Mouse (Mus musculus): ENCODE measurements at regions not wholly inside any gene's neighbourhood (a gene's known extent, or its start where the extent isn't known, plus 50 kb on each side); places are given as distances from the start of the nearest gene placed in this dataset.
"Not testable (repeated sequence)": the region's sequence is repeated elsewhere in the genome, so short reads cannot be mapped to it uniquely, and the experiment has no call there.

GRCm38 (mm10) chrX:103129347-103129746 is 57.1 kb downstream of the Nap1l2 start:
- ATAC-seq (ENCODE audit: extremely low read depth, insufficient number of reproducible peaks, low FRiP score, low TSS enrichment); H3K27ac ChIP-seq (replicated peaks); H3K9ac ChIP-seq; H3K27me3 ChIP-seq (replicated peaks); H3K9me3 ChIP-seq; H3K4me1 ChIP-seq; H3K36me3 ChIP-seq: not testable (repeated sequence)
- whole genome bisulfite sequencing: 59% methylated on average over 21 of the region's 21 CpGs
- peak overlapping the region; percentile 22 for H3K4me2 ChIP-seq
- H3K4me3 ChIP-seq: 0 out of 2 replicates have a peak overlapping the region, but pooled peaks have one; percentile 9

DNA sequence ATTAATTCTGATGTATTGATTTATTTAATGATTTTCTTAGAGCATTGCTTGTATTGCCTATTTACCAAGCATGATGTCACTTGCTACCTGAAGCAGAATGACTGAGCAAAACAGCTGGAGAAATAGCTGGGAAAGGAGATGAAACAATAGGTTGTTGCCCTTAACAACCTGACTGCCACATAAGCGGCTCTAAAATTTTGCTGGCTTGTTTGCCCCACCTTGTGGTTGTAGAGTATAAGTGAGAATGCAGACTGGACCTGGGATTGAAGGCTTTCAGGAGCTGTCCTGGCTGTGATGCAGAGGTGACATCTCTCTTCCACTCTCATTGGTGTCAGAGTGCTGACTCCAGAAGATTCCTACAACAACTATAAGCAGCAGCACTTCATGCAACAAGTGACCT is 77.3 kb downstream of the Nap1l2 start:
- Histone ChIP-seq H3K27ac (replicated peaks) (no peak overlapping the region), H3K4me1 (no peaks in the 10 kb centered on the region), H3K36me3 (no peaks in the 10 kb centered on the region), H3K9me3 (no peaks in the 10 kb centered on the region), H3K4me2 (no peak overlapping the region), H3K9ac (no peak overlapping the region), H3K27me3 (replicated peaks) (no peaks in the 10 kb centered on the region), H3K4me3 (no peak overlapping the region)
- no peak for ATAC-seq (ENCODE audit: extremely low read depth, insufficient number of reproducible peaks, low FRiP score, low TSS enrichment)
- WGBS: 12% methylated on average over 1 of the region's 1 CpGs

GRCm38 (mm10) chrX:103067730-103068621 is 118.5 kb downstream of the Nap1l2 start:
- not testable (repeated sequence) for H3K4me2 ChIP-seq; H3K9me3 ChIP-seq; ATAC-seq (ENCODE audit: extremely low read depth, insufficient number of reproducible peaks, low FRiP score, low TSS enrichment); H3K27me3 ChIP-seq (replicated peaks); H3K36me3 ChIP-seq; H3K4me1 ChIP-seq; H3K27ac ChIP-seq (replicated peaks); H3K9ac ChIP-seq; H3K4me3 ChIP-seq
- WGBS: no CpG with 5 or more reads among the region's 50 CpGs

DNA sequence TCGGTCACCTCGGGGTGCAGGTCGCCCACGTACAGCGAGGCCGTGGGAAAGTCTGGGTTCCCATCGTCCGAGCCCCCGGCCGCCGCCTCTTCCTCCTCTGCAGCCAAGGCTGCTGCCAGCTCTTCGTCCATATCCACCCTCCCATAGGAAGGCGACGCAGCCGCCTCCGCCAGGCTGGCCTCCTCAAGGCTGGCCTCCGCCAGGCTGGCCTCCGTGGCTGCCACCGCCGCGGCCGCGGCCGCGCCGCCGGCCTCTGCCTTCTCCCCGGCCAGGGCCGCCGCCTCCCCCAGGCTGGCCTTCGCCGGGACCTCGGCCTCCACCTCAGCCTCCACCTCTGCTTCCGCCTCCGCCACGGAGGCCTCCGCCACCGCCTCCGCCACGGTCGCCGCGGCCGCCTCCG is 119.3 kb downstream of the Nap1l2 start:
- H3K36me3 ChIP-seq; H3K27ac ChIP-seq (replicated peaks); H3K27me3 ChIP-seq (replicated peaks); ATAC-seq (ENCODE audit: extremely low read depth, insufficient number of reproducible peaks, low FRiP score, low TSS enrichment); H3K4me2 ChIP-seq; H3K4me1 ChIP-seq; H3K9me3 ChIP-seq; H3K9ac ChIP-seq; H3K4me3 ChIP-seq: not testable (repeated sequence)
- no CpG with 5 or more reads among the region's 45 CpGs for WGBS

GRCm38 (mm10) chrX:103026256-103027028 is 98.3 kb downstream of the 1700018G05Rik start:
- 11% methylated on average over 20 of the region's 22 CpGs for WGBS
- ATAC-seq (ENCODE audit: extremely low read depth, insufficient number of reproducible peaks, low FRiP score, low TSS enrichment): no peak
- Histone ChIP-seq H3K4me2 (peak overlapping the region; percentile 66), H3K27me3 (replicated peaks) (peaks cover 14% of the 10 kb centered on the region), H3K9ac (peak overlapping the region; percentile 73), H3K36me3 (no peaks in the 10 kb centered on the region), H3K4me1 (no peaks in the 10 kb centered on the region), H3K4me3 (peak overlapping the region; percentile 54), H3K9me3 (no peaks in the 10 kb centered on the region), H3K27ac (replicated peaks) (peak overlapping the region; percentile 66)

DNA sequence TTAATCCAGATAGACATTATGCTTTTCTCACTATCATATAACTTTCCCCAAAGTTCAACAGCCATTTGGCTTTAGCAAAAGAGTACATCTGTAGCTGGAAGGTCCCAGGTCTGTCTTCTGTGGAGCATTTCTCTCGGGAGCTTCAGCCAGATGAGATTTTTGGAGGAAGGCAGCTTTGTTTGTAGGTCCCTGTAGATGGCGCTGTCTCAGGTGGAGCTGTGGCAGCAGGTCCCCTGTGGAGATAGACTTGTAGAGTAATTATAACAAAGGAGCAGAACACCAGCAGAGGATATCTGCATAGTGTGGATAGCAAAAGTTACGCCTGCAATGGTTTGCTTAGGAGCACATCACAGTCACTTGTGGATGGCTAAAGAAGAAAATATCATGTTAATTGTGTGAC is 97.3 kb downstream of the 1700018G05Rik start:
- not testable (repeated sequence) for H3K9me3 ChIP-seq; H3K9ac ChIP-seq; H3K4me1 ChIP-seq; ATAC-seq (ENCODE audit: extremely low read depth, insufficient number of reproducible peaks, low FRiP score, low TSS enrichment); H3K27ac ChIP-seq (replicated peaks); H3K36me3 ChIP-seq
- 16% methylated on average over 3 of the region's 3 CpGs for WGBS
- Histone ChIP-seq H3K4me2 (peak overlapping the region; percentile 66), H3K4me3 (peak overlapping the region; percentile 54), H3K27me3 (replicated peaks) (peaks cover 17% of the 10 kb centered on the region)

- no CpG with 5 or more reads among the region's 61 CpGs for WGBS
- H3K4me2 ChIP-seq; H3K9me3 ChIP-seq; H3K27ac ChIP-seq (replicated peaks); H3K36me3 ChIP-seq; H3K9ac ChIP-seq; ATAC-seq (ENCODE audit: extremely low read depth, insufficient number of reproducible peaks, low FRiP score, low TSS enrichment); H3K4me3 ChIP-seq; H3K4me1 ChIP-seq; H3K27me3 ChIP-seq (replicated peaks): not testable (repeated sequence)
Measured at GRCm38 (mm10) chrX:103013425-103014057, 85.4 kb downstream of the 1700018G05Rik start.

DNA sequence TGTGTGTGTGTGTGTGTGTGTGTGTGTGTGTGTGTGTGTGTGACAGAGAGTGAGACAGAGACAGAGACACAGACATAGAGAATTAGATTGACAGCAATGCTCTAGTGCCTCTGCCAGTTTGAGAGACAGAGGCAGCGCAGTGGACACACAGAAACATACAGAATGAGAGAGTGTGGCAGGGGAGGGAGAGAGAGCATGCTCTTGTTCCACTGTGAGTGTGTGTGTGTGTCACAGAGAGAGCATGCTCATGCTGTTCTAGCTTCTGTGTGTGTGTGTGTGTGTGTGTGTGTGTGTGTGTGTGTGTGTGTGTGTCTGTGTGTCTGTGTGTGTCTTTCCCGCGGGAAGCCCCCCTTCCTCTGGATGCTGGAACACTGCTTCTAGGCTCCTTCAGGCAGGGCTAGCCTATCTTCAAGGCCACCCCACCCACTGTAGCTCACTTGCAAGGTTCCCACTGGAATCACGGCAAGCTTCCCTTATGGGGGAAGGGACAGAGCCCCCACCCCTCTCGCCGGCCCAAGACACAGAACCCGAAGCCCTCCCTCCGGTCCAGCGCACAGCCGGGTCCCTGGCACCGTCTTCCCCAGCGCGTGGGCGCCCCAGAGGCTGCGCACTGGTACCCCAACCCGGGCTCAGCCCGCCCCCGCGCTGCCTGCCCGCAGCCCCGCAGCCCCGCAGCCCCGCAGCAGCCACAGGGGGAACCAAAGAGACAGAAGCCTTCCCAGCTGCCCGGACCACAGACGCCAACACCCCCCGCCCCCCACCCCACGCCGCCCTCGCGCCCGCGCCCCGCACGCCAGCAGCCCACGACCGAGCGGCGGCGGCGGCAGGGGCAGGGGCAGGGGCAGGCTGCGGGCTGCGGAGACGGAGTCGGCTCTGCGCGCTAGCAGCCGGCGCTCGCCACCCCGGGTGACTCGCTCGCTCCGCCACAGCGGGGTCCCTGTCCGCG is 84.4 kb downstream of the 1700018G05Rik start:
- H3K27ac ChIP-seq (replicated peaks); H3K4me3 ChIP-seq; H3K36me3 ChIP-seq; H3K27me3 ChIP-seq (replicated peaks); H3K9ac ChIP-seq; H3K4me1 ChIP-seq; H3K4me2 ChIP-seq; ATAC-seq (ENCODE audit: extremely low read depth, insufficient number of reproducible peaks, low FRiP score, low TSS enrichment); H3K9me3 ChIP-seq: not testable (repeated sequence)
- no CpG with 5 or more reads among the region's 56 CpGs for WGBS

- not testable (repeated sequence) for H3K4me3 ChIP-seq; ATAC-seq (ENCODE audit: extremely low read depth, insufficient number of reproducible peaks, low FRiP score, low TSS enrichment); H3K27me3 ChIP-seq (replicated peaks); H3K9ac ChIP-seq; H3K4me2 ChIP-seq; H3K4me1 ChIP-seq; H3K27ac ChIP-seq (replicated peaks); H3K36me3 ChIP-seq; H3K9me3 ChIP-seq
- WGBS: 100% methylated on average over 1 of the region's 3 CpGs
Measured at GRCm38 (mm10) chrX:102993956-102994355, 65.8 kb downstream of the 1700018G05Rik start.

Data from heart, embryonic 13.5 days (tissue).